Mouse (Mus musculus) heart, embryonic 14.5 days (tissue): ENCODE measurements around the gene Chrnb2. TPM values are rescaled to one million over a fixed set of nuclear protein-coding genes. Genes with fewer than 3 reads are reported as not detected.
A peak's percentile ranks its signal among the peaks of the same experiment; 100 is the strongest.
"Not testable (repeated sequence)": the region's sequence is repeated elsewhere in the genome, so short reads cannot be mapped to it uniquely, and the experiment has no call there.

Experiments
- ATAC-seq: fragments of 200-750 bp; cut with Nextera tagmentation; 2 replicates; pipeline ENCODE4 v1.8.0; 2017; ENCODE audit warnings: low read depth, moderate TSS enrichment; ENCODE audit not compliant: insufficient number of reproducible peaks, insufficient read depth, low FRiP score
- H3K27ac ChIP-seq, 2 experiments: fragments of 200-500 bp in 1 of 2; fragments of 300-500 bp in 1 of 2; sonication (generic) in 1 of 2; replicated peaks in 1 of 2; 2 replicates each; pipeline ENCODE4 v1.5.1; 2012 to 2014; ENCODE audit warnings: low read depth in 2 of 2, low read length in 2 of 2, control low read depth in 1 of 2, mild to moderate bottlenecking in 1 of 2, mixed read lengths in 1 of 2; ENCODE audit not compliant: control insufficient read depth in 1 of 2, insufficient read depth in 1 of 2
- H3K27me3 ChIP-seq: fragments of 300-500 bp; sonication (generic); 2 replicates; pipeline ENCODE4 v1.6.1; 2014; ENCODE audit warnings: mild to moderate bottlenecking, low read length, control low read depth; ENCODE audit not compliant: control insufficient read depth, insufficient read depth
- H3K36me3 ChIP-seq: fragments of 300-500 bp; sonication (generic); 2 replicates; pipeline ENCODE4 v1.6.1; 2014; ENCODE audit warnings: mild to moderate bottlenecking, control low read depth, low read length, mixed read lengths; ENCODE audit not compliant: control insufficient read depth, insufficient read depth
- H3K4me1 ChIP-seq, 2 experiments: fragments of 200-500 bp in 1 of 2; fragments of 300-500 bp in 1 of 2; sonication (generic) in 1 of 2; 2 replicates each; pipeline ENCODE4 v1.6.1; 2012 to 2014; ENCODE audit warnings: low read length in 2 of 2, control low read depth in 1 of 2, mixed read lengths in 1 of 2; ENCODE audit not compliant: control insufficient read depth in 2 of 2, insufficient read depth in 2 of 2
- H3K4me2 ChIP-seq: fragments of 300-500 bp; sonication (generic); 2 replicates; pipeline ENCODE4 v1.6.1; 2014; ENCODE audit warnings: mild to moderate bottlenecking, low read length
- H3K4me3 ChIP-seq, 2 experiments: fragments of 200-500 bp in 1 of 2; fragments of 300-500 bp in 1 of 2; sonication (generic) in 1 of 2; 2 replicates each; pipeline ENCODE4 v1.5.1; 2012 to 2014; ENCODE audit warnings: low read length in 2 of 2, mild to moderate bottlenecking in 2 of 2, control low read depth in 1 of 2, low read depth in 1 of 2, moderate library complexity in 1 of 2; ENCODE audit not compliant: control insufficient read depth in 1 of 2, insufficient read depth in 1 of 2
- H3K9ac ChIP-seq: fragments of 300-500 bp; sonication (generic); 2 replicates; pipeline ENCODE4 v1.6.1; 2014; ENCODE audit warnings: mild to moderate bottlenecking, low read length
- H3K9me3 ChIP-seq: fragments of 300-500 bp; sonication (generic); 2 replicates; pipeline ENCODE4 v1.6.1; 2016; ENCODE audit warnings: low read length, control low read depth; ENCODE audit not compliant: control insufficient read depth
- WGBS: fragments of 180-500 bp; shearing (Covaris S2); extraction: QIAGEN DNeasy Blood & Tissue Kit; methylation state at CpG from one replicate; pipeline ENCODE4 v1.1.7; 2014; 5-methylcytosine and 5-hydroxymethylcytosine counted together
- polyA plus RNA-seq: library from polyadenylated mRNA; unstranded; fragments of >200 nt; fragmentation: Nextera tagmentation; extraction: Ambion mirVana; gene quantifications from 2 replicates; pipeline ENCODE4 v1.2.1, GENCODE M21; 2014

Chrnb2 gene
- polyA plus RNA-seq, 1 experiment from 2014 or later: 0.38 TPM

DNA sequence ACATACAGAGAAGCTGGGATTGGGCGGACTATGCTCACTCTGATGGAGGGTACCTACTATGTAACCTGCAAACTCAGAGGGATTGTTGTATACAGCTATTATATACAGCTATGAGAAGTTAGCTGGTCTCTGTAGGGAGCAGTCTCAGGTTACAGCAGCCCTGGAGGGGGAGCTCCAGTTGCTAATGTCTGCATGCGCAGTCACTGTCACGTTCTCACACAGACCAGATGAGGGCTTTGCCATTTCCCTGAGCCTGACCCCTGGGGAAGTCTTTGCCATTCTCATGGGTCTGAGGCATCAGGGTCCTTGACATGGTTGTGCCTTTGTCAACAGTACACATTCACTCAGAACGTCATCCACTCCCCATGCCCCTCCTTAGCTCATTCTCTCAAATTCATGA lies 40.7 kb upstream of the Chrnb2 start:
- WGBS: 64% methylated on average over 4 of the region's 4 CpGs
- H3K36me3 ChIP-seq: no peaks in the 10 kb centered on the region
- no peak for ATAC-seq

DNA sequence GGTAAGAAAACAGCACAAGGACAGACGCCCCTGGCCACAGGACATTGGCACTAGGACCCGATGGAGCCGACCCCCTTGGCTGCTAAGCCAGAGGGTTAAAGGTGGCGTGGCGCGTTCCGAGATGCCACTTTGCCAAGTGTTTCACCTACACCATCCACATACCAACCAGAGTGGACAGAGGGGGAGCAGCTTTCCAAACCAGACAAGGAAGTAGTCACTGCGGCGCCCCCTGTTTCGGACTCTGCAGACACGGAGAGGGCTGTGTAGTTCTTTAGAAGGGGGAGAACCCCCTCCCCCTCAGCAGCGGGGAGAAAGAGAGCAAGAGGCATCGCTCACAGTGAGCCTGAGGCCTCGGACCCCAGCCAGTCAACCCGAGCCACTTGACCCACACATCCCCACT lies 38.4 kb upstream of the Chrnb2 start:
- no peak overlapping the region for H3K4me2 ChIP-seq
- no peaks in the 10 kb centered on the region for H3K9me3 ChIP-seq
- WGBS: 80% methylated on average over 14 of the region's 15 CpGs
- H3K4me1 ChIP-seq: peaks cover 0 to 4% of the 10 kb centered on the region in 2 experiments; a peak in 1 of 4 replicates
- H3K4me3 ChIP-seq: no peak overlapping the region
- no peaks in the 10 kb centered on the region for H3K27me3 ChIP-seq
- no peak for ATAC-seq
- no peak overlapping the region for H3K9ac ChIP-seq
- H3K36me3 ChIP-seq: no peaks in the 10 kb centered on the region
- no peak overlapping the region for H3K27ac ChIP-seq

More for the DNA sequence above, 40.7 kb upstream of the Chrnb2 start:
- Histone ChIP-seq H3K4me3 (no peak overlapping the region), H3K4me2 (no peak overlapping the region), H3K4me1 (no peaks in the 10 kb centered on the region; a peak in 1 of 4 replicates), H3K9ac (no peak overlapping the region), H3K9me3 (no peaks in the 10 kb centered on the region), H3K27ac (no peak overlapping the region), H3K27me3 (no peaks in the 10 kb centered on the region)

DNA sequence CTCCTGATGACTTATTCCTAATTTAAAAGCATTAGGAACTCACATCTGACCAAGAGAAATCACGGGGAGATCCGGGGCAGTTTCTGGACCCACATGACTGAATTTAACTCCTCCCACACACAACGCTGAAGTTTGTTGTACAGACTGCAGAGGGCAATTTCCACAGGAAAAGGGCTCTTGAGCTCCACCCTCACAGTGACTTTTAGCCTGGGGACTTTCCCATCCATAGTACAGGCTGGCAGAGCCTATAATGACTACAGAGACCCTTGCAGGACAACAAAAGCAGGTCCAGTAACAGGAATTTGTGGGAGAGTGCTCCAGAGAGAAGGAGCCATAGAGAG lies 37.0 kb upstream of the Chrnb2 start:
- Histone ChIP-seq H3K4me1 (peaks cover 0 to 4% of the 10 kb centered on the region in 2 experiments; a peak in 1 of 4 replicates), H3K4me2 (no peak overlapping the region), H3K9ac (no peak overlapping the region), H3K4me3 (no peak overlapping the region), H3K9me3 (no peaks in the 10 kb centered on the region), H3K36me3 (no peaks in the 10 kb centered on the region), H3K27ac (0 out of 4 replicates have a peak overlapping the region, but pooled peaks of 1 of the 2 experiments have one; percentile 6), H3K27me3 (no peaks in the 10 kb centered on the region)
- 24% methylated on average over 3 of the region's 3 CpGs for WGBS
- no peak for ATAC-seq

DNA sequence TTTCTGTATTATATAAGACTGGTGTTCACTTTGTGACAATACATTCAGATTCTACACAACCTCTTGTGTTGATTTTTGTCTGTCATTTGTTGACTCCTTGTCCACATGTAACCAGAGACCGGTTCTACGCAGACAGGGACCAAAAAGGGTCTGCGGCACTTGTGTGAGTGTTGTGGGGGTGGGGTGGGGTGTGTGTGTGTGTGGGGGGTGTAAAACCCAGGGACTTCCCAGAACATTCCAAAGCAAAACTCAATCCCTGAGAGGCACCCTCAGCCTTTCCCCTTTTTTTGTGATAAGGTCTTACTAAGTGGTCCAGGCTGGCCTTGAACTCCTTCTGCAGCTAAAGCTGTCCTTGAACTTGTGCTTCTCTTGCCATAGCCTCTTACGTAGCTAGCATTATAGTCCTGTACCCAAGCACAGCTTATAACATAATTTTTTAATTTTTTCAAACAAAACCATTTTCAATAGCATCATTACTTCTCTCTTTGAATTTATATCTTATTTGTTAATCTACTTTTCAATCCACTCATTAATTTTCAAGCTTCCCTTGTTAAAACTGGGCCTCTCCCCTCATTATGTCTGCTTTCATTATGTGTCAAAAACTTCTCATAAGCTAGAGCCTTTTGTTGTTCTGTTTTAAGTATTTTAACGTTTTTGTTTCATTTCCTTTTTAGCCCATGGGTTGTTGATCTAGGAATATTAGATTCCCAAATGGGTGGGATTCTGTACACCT lies 36.5 kb upstream of the Chrnb2 start:
- 59% methylated on average over 5 of the region's 5 CpGs for WGBS
- no peaks in the 10 kb centered on the region for H3K9me3 ChIP-seq
- H3K4me3 ChIP-seq: no peak overlapping the region
- H3K9ac ChIP-seq: no peak overlapping the region
- ATAC-seq: no peak
- H3K4me2 ChIP-seq: no peak overlapping the region
- H3K4me1 ChIP-seq: peaks cover 0 to 4% of the 10 kb centered on the region in 2 experiments; a peak in 1 of 4 replicates
- H3K27me3 ChIP-seq: no peaks in the 10 kb centered on the region
- no peaks in the 10 kb centered on the region for H3K36me3 ChIP-seq
- no peak overlapping the region for H3K27ac ChIP-seq

- H3K4me1 ChIP-seq, H3K4me2 ChIP-seq, H3K36me3 ChIP-seq, ATAC-seq, H3K9ac ChIP-seq, H3K4me3 ChIP-seq, H3K27ac ChIP-seq, H3K9me3 ChIP-seq, H3K27me3 ChIP-seq: not testable (repeated sequence)
- 41% methylated on average over 3 of the region's 3 CpGs for WGBS
These were observed 35.6 kb upstream of the Chrnb2 start for GRCm38 (mm10) chr3:89800078-89800477.

GRCm38 (mm10) chr3:89799476-89799875 lies 35.0 kb upstream of the Chrnb2 start:
- no peaks in the 10 kb centered on the region for H3K9me3 ChIP-seq
- WGBS: 2% methylated on average over 13 of the region's 13 CpGs
- peaks cover 0 to 4% of the 10 kb centered on the region in 2 experiments; a peak in 1 of 4 replicates for H3K4me1 ChIP-seq
- H3K27me3 ChIP-seq: no peaks in the 10 kb centered on the region
- 0 out of 2 replicates have a peak, but pooled peaks have one; percentile 35 for ATAC-seq
- H3K4me2 ChIP-seq: peak overlapping the region; percentile 61
- no peak overlapping the region for H3K27ac ChIP-seq
- H3K36me3 ChIP-seq: no peaks in the 10 kb centered on the region
- peak overlapping the region; percentile 56; the same call in 1 of the 2 replicates for H3K9ac ChIP-seq
- H3K4me3 ChIP-seq: peak overlapping the region; percentile 18 to 22; a peak in 2 of 4 replicates

GRCm38 (mm10) chr3:89798518-89798917 lies 34.1 kb upstream of the Chrnb2 start:
- Histone ChIP-seq H3K27me3 (no peaks in the 10 kb centered on the region), H3K4me3 (no peak overlapping the region), H3K9me3 (no peaks in the 10 kb centered on the region), H3K27ac (no peak overlapping the region), H3K9ac (no peak overlapping the region), H3K36me3 (no peaks in the 10 kb centered on the region), H3K4me2 (no peak overlapping the region), H3K4me1 (peaks cover 0 to 4% of the 10 kb centered on the region in 2 experiments; a peak in 1 of 4 replicates)
- no peak for ATAC-seq
- WGBS: 85% methylated on average over 3 of the region's 3 CpGs
